In the genomic region with DNA sequence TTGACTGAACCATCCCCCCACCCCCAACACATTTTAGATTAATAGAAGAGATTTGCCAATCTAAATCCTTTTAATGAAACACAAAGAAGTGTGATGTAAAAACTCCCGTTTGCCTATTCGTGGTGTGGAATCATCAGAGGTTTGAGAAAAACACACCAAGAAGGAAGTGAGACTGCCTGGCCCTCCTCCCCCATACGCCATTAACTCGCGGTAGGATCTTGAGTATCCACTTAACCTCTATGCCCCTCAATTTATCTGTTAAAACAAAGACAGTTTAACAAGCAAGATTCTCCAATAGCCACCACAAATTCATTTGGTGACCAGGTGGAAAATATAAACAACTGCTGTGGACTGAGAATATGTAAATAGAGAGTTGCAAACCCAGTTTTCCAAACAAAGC, we compare ENCODE assay signal across 22 mouse cellular contexts.
"Had no signal": no experiment of that assay in that cellular context is flagged by ENCODE, and none has a peak within 500 bp of the region (broad histone marks: within the 10 kb centered on the region; RNA-seq: fewer than 3 reads in every experiment).

No protein-coding gene starts in this region.

- DNase-seq: kidney, adult 11 months; kidney, adult 9 months; layer of hippocampus, adult 9-11 months; liver; lung, adult 18-20 months; lung, postnatal 14 days; retina, postnatal 1 day; right cerebral cortex, postnatal 25 days; spleen, adult 18-20 months; thymus, postnatal 25 days had no signal

- H3K4me1 ChIP-seq: limb, embryonic 13.5 days; liver, embryonic 12.5 days; liver, embryonic 15.5 days; midbrain, embryonic 15.5 days; neural tube, embryonic 13.5 days; stomach, embryonic 15.5 days had no signal

- ATAC-seq: inflammation-experienced regulatory T-cells, adult 6 months; liver, embryonic 12.5 days; midbrain, embryonic 15.5 days had no signal

- H3K9ac ChIP-seq: limb, embryonic 13.5 days; liver, embryonic 12.5 days; liver, embryonic 15.5 days; midbrain, embryonic 12.5 days; midbrain, embryonic 15.5 days; neural tube, embryonic 13.5 days; stomach, embryonic 15.5 days had no signal

- H3K36me3 ChIP-seq: limb, embryonic 10.5 days; limb, embryonic 13.5 days; liver, embryonic 12.5 days; liver, embryonic 15.5 days; midbrain, embryonic 12.5 days; midbrain, embryonic 15.5 days; neural tube, embryonic 13.5 days; stomach, embryonic 15.5 days had no signal

- H3K27ac ChIP-seq: layer of hippocampus, adult 2 months; limb, embryonic 10.5 days; limb, embryonic 13.5 days; liver, embryonic 12.5 days; liver, embryonic 15.5 days; macrophage; midbrain, embryonic 12.5 days; midbrain, embryonic 15.5 days; neural tube, embryonic 13.5 days; stomach, embryonic 15.5 days had no signal

- H3K4me2 ChIP-seq: limb, embryonic 13.5 days; liver, embryonic 12.5 days; liver, embryonic 15.5 days; midbrain, embryonic 12.5 days; midbrain, embryonic 15.5 days; neural tube, embryonic 13.5 days; stomach, embryonic 15.5 days had no signal

- H3K9me3 ChIP-seq: limb, embryonic 10.5 days; limb, embryonic 13.5 days; liver, embryonic 12.5 days; liver, embryonic 15.5 days; midbrain, embryonic 12.5 days; midbrain, embryonic 15.5 days; neural tube, embryonic 13.5 days; stomach, embryonic 15.5 days had no signal

- H3K4me3 ChIP-seq: layer of hippocampus, adult 2 months; limb, embryonic 10.5 days; limb, embryonic 13.5 days; liver, embryonic 12.5 days; liver, embryonic 15.5 days; midbrain, embryonic 12.5 days; midbrain, embryonic 15.5 days; myocyte; neural tube, embryonic 13.5 days; stomach, embryonic 15.5 days had no signal

- H3K27me3 ChIP-seq: limb, embryonic 13.5 days; liver, embryonic 12.5 days; liver, embryonic 15.5 days; midbrain, embryonic 12.5 days; midbrain, embryonic 15.5 days; neural tube, embryonic 13.5 days; stomach, embryonic 15.5 days had no signal
